Mouse (Mus musculus) intestine, embryonic 16.5 days (tissue): ENCODE measurements around the gene Gm17428. TPM values are rescaled to one million over a fixed set of nuclear protein-coding genes. Genes with fewer than 3 reads are reported as not detected.
"Not testable (repeated sequence)": the region's sequence is repeated elsewhere in the genome, so short reads cannot be mapped to it uniquely, and the experiment has no call there.

Source experiments
- ATAC-seq: fragments of 200-750 bp; cut with Nextera tagmentation; 2 replicates; pipeline ENCODE4 v1.8.0; 2017; ENCODE audit warnings: moderate TSS enrichment, moderate library complexity
- H3K27ac ChIP-seq: fragments of 300-500 bp; sonication (generic); 2 replicates; pipeline ENCODE4 v1.5.1; 2014; ENCODE audit warnings: mild to moderate bottlenecking, low read length
- H3K27me3 ChIP-seq: fragments of 300-500 bp; sonication (generic); replicated peaks from 2 replicates; pipeline ENCODE4 v1.6.1; 2014; ENCODE audit warnings: low read length, control low read depth, mixed read lengths; ENCODE audit not compliant: control insufficient read depth, insufficient read depth
- H3K36me3 ChIP-seq: fragments of 300-500 bp; sonication (generic); 2 replicates; pipeline ENCODE4 v1.6.1; 2014; ENCODE audit warnings: low read length, control low read depth; ENCODE audit not compliant: control insufficient read depth, insufficient read depth
- H3K4me1 ChIP-seq: fragments of 300-500 bp; sonication (generic); 2 replicates; pipeline ENCODE4 v1.6.1; 2014; ENCODE audit warnings: low read length, control low read depth, mixed read lengths; ENCODE audit not compliant: control insufficient read depth, insufficient read depth
- H3K4me2 ChIP-seq: fragments of 300-500 bp; sonication (generic); 2 replicates; pipeline ENCODE4 v1.6.1; 2014; ENCODE audit warnings: low read depth, low read length, control low read depth
- H3K4me3 ChIP-seq: fragments of 300-500 bp; sonication (generic); 2 replicates; pipeline ENCODE4 v1.5.1; 2014; ENCODE audit warnings: mild to moderate bottlenecking, low read length
- H3K9ac ChIP-seq: fragments of 300-500 bp; sonication (generic); 2 replicates; pipeline ENCODE4 v1.6.1; 2014; ENCODE audit warnings: low read depth, low read length
- H3K9me3 ChIP-seq: fragments of 300-500 bp; sonication (generic); 2 replicates; pipeline ENCODE4 v1.6.1; 2016; ENCODE audit warnings: low read length, control low read depth; ENCODE audit not compliant: control insufficient read depth
- WGBS: fragments of 180-500 bp; shearing (Covaris S2); extraction: QIAGEN DNeasy Blood & Tissue Kit; methylation state at CpG from one replicate; pipeline ENCODE4 v1.1.7; 2014; 5-methylcytosine and 5-hydroxymethylcytosine counted together
- polyA plus RNA-seq: library from polyadenylated mRNA; unstranded; fragments of >200 nt; fragmentation: Nextera tagmentation; extraction: Ambion mirVana; gene quantifications from 2 replicates; pipeline ENCODE4 v1.2.1, GENCODE M21; 2015

Gene Gm17428
- polyA plus RNA-seq, 1 experiment from 2014 or later = not detected

DNA sequence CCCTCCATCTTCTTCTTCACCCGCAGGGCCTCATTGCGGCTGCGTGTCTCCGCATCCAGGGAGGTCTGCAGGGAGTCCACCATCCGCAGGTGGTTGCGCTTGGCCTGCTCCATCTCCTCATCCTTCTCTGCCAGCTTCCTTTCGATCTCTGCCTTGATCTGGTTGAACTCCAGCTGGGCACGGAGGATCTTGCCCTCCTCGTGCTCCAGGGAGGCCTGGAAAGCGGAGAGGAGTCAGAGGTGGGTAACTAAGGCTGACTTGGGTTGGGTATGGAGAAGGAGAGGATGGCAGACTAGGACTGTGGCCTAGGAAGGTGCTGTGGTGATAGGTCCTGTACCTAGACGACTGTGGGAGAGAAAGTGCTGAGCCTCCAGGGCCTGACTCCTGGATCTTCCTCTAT lies 29.7 kb upstream of the Gm17428 start:
- not testable (repeated sequence) for H3K9me3 ChIP-seq, H3K4me3 ChIP-seq, H3K9ac ChIP-seq, H3K27ac ChIP-seq, H3K27me3 ChIP-seq, H3K4me1 ChIP-seq, ATAC-seq, H3K36me3 ChIP-seq, H3K4me2 ChIP-seq
- WGBS = 89% methylated on average over 10 of the region's 11 CpGs

DNA sequence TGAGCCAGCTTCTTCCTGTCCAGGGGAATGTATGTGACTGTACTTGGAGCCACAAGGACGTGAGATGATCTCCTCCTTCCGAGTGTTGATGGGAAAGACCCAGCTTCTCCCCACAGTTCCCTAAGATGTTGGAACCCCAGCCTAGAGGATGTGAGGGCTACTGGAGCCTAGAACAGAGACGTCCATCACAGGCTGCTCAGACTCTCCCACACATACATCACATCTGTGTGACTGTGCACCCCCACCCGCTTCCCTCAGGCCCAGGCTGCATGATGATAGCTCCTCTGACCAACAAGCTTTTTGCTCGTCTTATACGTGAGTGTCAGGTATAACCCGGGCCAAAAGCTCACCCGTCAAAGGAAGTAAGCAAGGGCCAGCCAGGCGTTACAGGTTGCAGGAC lies 28.0 kb upstream of the Gm17428 start:
- WGBS = 87% methylated on average over 9 of the region's 9 CpGs

DNA sequence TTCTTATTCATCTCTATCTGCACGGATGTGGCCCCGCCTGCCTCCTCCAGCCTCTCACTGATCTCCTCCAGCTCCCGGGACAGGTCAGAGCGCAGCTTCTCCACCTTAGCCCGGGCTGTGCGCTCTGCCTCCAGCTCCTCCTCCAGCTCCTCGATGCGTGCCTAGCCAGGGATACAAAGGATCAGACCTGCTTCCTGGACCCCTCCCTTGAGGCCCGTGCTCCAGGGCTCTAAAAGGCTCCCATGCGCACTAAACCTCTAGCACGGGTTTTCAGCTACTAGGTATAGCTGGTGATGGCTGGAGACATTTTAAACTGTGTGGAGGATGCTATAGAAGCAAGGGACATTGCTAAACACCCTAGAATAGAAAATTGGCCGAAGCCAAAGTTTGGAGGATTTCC lies 26.2 kb upstream of the Gm17428 start:
- H3K27me3 ChIP-seq = no peaks in the 10 kb centered on the region
- no peak for ATAC-seq
- no peak overlapping the region for H3K4me3 ChIP-seq
- no peak overlapping the region for H3K27ac ChIP-seq
- H3K4me2 ChIP-seq = no peak overlapping the region
- no peaks in the 10 kb centered on the region for H3K36me3 ChIP-seq
- H3K4me1 ChIP-seq = no peaks in the 10 kb centered on the region
- H3K9ac ChIP-seq = no peak overlapping the region
- H3K9me3 ChIP-seq = no peaks in the 10 kb centered on the region
- WGBS = 57% methylated on average over 12 of the region's 12 CpGs

More for the DNA sequence above, 28.0 kb upstream of the Gm17428 start:
- H3K4me2 ChIP-seq = no peak overlapping the region
- no peak for ATAC-seq
- H3K9me3 ChIP-seq = no peaks in the 10 kb centered on the region
- no peak overlapping the region for H3K4me3 ChIP-seq
- H3K36me3 ChIP-seq = no peaks in the 10 kb centered on the region
- no peak overlapping the region for H3K27ac ChIP-seq
- no peaks in the 10 kb centered on the region for H3K27me3 ChIP-seq
- no peak overlapping the region for H3K9ac ChIP-seq
- no peaks in the 10 kb centered on the region for H3K4me1 ChIP-seq

DNA sequence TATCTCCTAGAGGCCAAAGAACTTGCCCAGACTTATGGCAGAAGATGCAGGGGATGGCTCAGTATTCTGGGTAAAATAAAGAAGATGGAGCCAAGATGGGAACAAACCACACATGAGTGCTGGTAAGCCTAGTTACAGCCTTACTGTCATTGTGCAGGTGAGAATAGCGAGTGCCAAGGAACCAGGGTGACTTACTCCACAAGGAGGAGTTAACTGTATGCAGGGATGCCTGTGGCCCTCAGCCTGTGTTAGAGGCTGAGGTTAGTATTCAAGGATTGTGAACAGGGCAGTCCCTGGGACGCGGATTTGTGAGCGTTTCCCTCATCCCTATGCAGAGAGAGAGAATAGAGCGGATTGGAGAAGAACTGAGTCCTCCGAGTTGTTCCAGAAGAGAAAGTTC lies 25.1 kb upstream of the Gm17428 start:
- no peaks in the 10 kb centered on the region for H3K9me3 ChIP-seq
- no peaks in the 10 kb centered on the region for H3K27me3 ChIP-seq
- H3K4me1 ChIP-seq = no peaks in the 10 kb centered on the region
- 76% methylated on average over 6 of the region's 6 CpGs for WGBS
- ATAC-seq = no peak
- no peak overlapping the region for H3K4me3 ChIP-seq
- H3K4me2 ChIP-seq = no peak overlapping the region
- H3K9ac ChIP-seq = no peak overlapping the region
- no peaks in the 10 kb centered on the region for H3K36me3 ChIP-seq
- H3K27ac ChIP-seq = no peak overlapping the region

DNA sequence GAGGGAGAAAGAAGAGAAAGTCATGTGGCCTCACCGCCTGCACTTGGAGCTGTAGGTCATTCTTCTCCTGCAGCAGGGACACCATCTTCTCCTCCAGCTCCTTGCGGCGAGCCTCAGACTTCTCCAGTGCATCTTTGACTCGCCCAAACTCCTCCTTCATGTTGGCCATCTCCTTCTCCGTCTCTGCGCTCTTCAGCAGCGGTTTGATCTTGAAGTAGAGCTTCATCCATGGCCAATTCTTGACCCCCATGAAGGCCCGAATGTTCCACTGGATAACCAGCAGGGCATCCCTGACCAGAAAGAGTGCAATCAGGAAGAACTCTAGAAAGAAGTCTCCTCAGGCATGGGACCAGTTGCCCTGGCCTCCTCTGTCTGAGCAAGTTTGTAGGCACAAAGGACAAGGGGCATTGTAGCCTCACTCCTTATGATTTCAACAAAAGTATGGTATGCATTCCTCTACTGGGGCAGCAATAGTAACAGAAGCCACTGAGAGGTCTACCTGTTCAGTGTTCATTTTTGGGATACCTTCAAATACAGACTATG lies 23.0 kb upstream of the Gm17428 start:
- Histone ChIP-seq H3K27ac (no peak overlapping the region), H3K9me3 (no peaks in the 10 kb centered on the region), H3K9ac (no peak overlapping the region), H3K4me1 (no peaks in the 10 kb centered on the region), H3K27me3 (no peaks in the 10 kb centered on the region), H3K36me3 (no peaks in the 10 kb centered on the region), H3K4me3 (no peak overlapping the region), H3K4me2 (no peak overlapping the region)
- 89% methylated on average over 8 of the region's 8 CpGs for WGBS
- no peak for ATAC-seq

DNA sequence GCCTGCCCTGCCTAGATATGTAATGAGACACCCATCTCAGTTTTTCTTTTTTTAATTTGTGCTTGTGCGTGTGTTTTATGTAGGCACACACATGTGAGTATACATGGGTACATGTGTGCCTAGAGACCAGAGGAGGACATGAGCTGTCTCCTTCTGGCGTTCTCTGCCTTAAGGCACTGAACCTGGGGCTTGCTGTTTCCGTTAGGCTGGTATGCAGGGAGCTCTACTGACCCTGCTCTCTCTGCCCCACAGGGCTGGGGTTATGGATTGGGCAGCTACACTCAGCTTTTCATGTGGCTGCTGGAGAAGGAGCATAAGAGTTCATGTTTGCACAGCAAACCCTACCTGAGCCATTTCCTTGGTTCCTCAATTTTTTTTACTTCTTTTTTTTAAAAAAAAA lies 22.3 kb upstream of the Gm17428 start:
- no peak overlapping the region for H3K4me3 ChIP-seq
- WGBS = 73% methylated on average over 3 of the region's 3 CpGs

DNA sequence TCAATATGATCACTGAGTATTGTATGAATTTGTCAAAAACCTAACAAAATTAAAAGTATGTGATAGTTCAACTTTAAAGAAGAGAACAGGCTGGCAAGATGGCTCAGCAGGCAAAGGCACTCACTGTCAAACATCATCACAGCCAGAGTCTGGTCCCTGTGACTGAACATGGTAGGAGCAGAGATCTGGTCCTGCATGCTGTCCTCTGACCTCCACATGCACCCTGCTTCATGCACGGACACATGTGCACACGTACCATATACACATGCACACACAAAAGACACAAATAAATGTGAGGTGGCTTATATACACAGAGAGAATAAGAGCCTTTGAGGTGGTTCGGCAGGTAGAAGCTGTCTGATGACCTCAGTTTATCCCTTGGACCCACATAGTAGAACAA lies 21.3 kb upstream of the Gm17428 start:
- no peak overlapping the region for H3K9ac ChIP-seq
- no peaks in the 10 kb centered on the region for H3K4me1 ChIP-seq
- H3K36me3 ChIP-seq = no peaks in the 10 kb centered on the region
- H3K9me3 ChIP-seq = no peaks in the 10 kb centered on the region
- H3K4me2 ChIP-seq = no peak overlapping the region
- H3K27ac ChIP-seq = no peak overlapping the region
- no peak for ATAC-seq
- WGBS = 81% methylated on average over 3 of the region's 3 CpGs
- H3K27me3 ChIP-seq = no peaks in the 10 kb centered on the region
- no peak overlapping the region for H3K4me3 ChIP-seq

More for the DNA sequence above, 22.3 kb upstream of the Gm17428 start:
- Histone ChIP-seq H3K9me3 (no peaks in the 10 kb centered on the region), H3K4me1 (no peaks in the 10 kb centered on the region), H3K27ac (no peak overlapping the region), H3K36me3 (no peaks in the 10 kb centered on the region), H3K4me2 (no peak overlapping the region), H3K27me3 (no peaks in the 10 kb centered on the region), H3K9ac (no peak overlapping the region)
- no peak for ATAC-seq

DNA sequence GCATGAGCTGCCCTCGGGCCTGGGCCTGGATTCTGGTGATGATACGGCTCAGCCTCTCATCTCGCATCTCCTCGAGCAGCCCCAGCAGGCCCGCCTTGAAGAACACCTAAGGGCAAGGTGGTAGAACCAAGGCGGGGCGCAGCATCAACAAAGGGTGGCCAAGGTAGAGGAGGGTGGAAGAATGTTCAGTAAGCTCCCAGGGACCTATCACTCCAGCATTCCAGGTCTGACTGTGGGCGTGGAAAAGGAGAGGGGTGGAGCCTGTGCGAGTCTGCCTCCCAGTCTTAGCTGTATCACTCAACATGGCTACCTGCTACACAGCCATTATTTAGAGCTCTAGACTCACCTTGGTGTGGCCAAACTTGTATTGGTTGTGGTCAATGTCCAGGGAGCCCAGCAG lies 20.2 kb upstream of the Gm17428 start:
- 83% methylated on average over 9 of the region's 9 CpGs for WGBS
- no peaks in the 10 kb centered on the region for H3K36me3 ChIP-seq
- no peak for ATAC-seq
- H3K4me2 ChIP-seq = no peak overlapping the region
- H3K4me3 ChIP-seq = no peak overlapping the region
- H3K27me3 ChIP-seq = no peaks in the 10 kb centered on the region
- no peak overlapping the region for H3K9ac ChIP-seq
- no peaks in the 10 kb centered on the region for H3K4me1 ChIP-seq
- H3K27ac ChIP-seq = no peak overlapping the region
- no peaks in the 10 kb centered on the region for H3K9me3 ChIP-seq

DNA sequence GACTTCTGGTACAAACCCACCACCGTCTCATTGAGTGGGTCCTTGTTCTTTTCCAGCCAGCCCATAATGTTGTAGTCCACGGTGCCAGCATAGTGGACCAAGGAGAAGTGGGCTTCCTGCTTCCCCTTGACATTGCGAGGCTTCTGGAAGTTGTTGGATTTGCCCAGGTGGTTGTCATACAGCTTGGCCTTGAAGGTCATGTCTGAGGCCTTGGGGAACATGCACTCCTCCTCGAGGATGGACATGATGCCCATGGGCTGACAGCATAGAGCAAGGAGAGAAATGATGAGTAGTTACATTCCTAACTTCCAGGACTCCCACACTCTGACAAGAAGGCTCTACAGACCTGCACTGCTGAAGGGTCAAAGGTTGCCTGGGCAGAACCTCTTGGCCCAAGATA lies 18.2 kb upstream of the Gm17428 start:
- 83% methylated on average over 4 of the region's 4 CpGs for WGBS
- H3K27ac ChIP-seq = no peak overlapping the region
- H3K4me3 ChIP-seq = no peak overlapping the region
- H3K9me3 ChIP-seq = no peaks in the 10 kb centered on the region
- H3K27me3 ChIP-seq = no peaks in the 10 kb centered on the region
- H3K4me2 ChIP-seq = no peak overlapping the region
- H3K4me1 ChIP-seq = no peaks in the 10 kb centered on the region
- ATAC-seq = no peak
- H3K36me3 ChIP-seq = no peaks in the 10 kb centered on the region
- no peak overlapping the region for H3K9ac ChIP-seq

DNA sequence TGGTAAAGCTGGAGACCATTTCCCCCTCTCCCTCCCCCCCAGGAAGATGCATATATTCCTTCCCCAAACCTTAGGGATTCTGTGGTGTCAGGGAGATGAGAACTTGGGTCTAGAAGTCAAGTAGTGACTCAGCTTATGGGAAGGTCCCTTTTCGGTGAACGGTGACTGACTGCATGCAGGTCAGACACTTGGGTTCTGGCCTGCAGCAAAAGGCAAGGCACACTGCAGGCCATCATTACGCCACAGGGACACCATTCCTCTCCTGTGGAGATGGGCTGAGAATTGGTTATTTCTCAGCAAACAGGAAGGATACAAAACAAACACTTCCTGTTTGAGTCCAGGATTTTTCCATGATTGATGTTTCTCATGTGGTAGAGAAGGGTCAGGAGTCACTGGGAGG lies 17.5 kb upstream of the Gm17428 start:
- 84% methylated on average over 3 of the region's 3 CpGs for WGBS
- no peaks in the 10 kb centered on the region for H3K4me1 ChIP-seq
- no peak overlapping the region for H3K9ac ChIP-seq
- no peak overlapping the region for H3K4me2 ChIP-seq
- no peak for ATAC-seq
- no peak overlapping the region for H3K27ac ChIP-seq
- H3K36me3 ChIP-seq = no peaks in the 10 kb centered on the region
- H3K4me3 ChIP-seq = no peak overlapping the region
- H3K9me3 ChIP-seq = no peaks in the 10 kb centered on the region
- no peaks in the 10 kb centered on the region for H3K27me3 ChIP-seq
